Mouse (Mus musculus): ENCODE measurements at regions not wholly inside any gene's neighbourhood (a gene's known extent, or its start where the extent isn't known, plus 50 kb on each side); places are given as distances from the start of the nearest gene placed in this dataset.

DNA sequence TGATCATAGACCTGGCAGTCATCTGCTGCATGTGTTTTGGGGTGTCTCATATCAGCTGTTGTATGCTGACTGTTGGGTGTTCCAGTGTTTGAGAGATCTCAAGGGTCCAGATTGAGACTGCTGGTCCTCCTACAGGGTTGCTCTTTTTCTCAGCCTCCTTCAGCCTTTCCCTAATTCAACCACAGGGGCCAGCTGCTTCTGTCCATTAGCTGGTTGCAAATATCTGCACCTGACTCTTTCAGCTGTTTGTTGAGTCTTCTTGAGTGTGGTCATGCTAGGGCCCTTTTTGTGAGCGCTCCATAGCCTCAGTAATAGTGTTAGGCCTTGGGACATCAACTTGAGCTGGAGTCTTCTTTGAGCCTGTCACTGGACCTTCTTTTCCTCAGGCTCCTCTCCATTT lies 257.8 kb downstream of the Btg1 start:
- ATAC-seq (ENCODE audit: insufficient number of reproducible peaks, insufficient read depth, low FRiP score, low TSS enrichment, low read depth) = no peak
- Histone ChIP-seq H3K4me1 (replicated peaks) (peaks cover 8% of the 10 kb centered on the region), H3K36me3 (no peaks in the 10 kb centered on the region), H3K9ac (replicated peaks) (no peak overlapping the region), H3K4me2 (no peak overlapping the region), H3K9me3 (no peaks in the 10 kb centered on the region), H3K27ac (no peak overlapping the region), H3K4me3 (replicated peaks) (no peak overlapping the region), H3K27me3 (no peaks in the 10 kb centered on the region)
- 86% methylated on average over 1 of the region's 1 CpGs for WGBS

DNA sequence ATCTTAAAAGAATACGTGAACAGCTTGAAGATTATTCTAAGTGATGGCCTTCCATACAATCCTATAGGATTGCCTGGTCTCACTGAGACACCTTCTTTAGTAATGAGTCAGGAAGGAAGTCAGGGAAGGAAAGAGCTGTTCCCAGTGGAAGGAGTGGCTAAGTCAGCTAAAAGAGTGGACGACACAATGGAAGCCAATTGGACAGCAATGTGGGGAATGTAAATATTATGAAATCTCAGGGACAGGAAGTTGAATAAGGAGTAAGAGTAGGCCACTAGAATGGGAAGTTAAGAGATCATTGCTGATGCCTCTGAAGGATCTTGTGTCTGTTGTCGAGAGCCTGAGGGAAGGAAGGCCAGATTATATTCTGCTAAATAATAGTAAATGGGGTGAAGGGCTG lies 258.9 kb downstream of the Btg1 start:
- Histone ChIP-seq H3K36me3 (no peaks in the 10 kb centered on the region), H3K4me3 (replicated peaks) (no peak overlapping the region), H3K9me3 (no peaks in the 10 kb centered on the region), H3K27ac (no peak overlapping the region), H3K4me1 (replicated peaks) (peaks cover 8% of the 10 kb centered on the region), H3K9ac (replicated peaks) (no peak overlapping the region), H3K4me2 (no peak overlapping the region), H3K27me3 (no peaks in the 10 kb centered on the region)
- WGBS = 81% methylated on average over 3 of the region's 3 CpGs
- no peak for ATAC-seq (ENCODE audit: insufficient number of reproducible peaks, insufficient read depth, low FRiP score, low TSS enrichment, low read depth)

DNA sequence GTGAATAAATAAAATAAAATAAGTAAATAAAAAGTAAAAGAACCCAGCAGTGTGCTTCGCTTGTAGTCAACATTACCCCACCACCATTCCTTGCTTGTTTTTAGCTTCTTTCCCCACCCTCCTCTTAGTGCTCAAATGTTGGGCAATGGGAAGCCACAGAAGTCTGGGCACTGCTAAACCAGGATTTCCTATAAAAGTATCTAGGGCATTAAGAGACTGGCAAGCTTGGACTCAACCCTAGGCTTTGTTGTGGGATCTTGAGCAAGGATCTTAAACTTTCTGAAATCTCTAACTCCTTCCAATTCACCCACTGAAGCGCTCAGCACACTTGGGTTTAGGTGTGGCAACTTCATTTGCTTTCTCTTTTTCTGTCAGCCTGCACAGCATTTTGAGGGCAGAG lies 262.6 kb downstream of the Btg1 start:
- Histone ChIP-seq H3K27me3 (no peaks in the 10 kb centered on the region), H3K4me2 (no peak overlapping the region), H3K36me3 (no peaks in the 10 kb centered on the region), H3K9me3 (no peaks in the 10 kb centered on the region), H3K9ac (replicated peaks) (no peak overlapping the region), H3K27ac (no peak overlapping the region), H3K4me3 (replicated peaks) (no peak overlapping the region), H3K4me1 (replicated peaks) (peaks cover 8% of the 10 kb centered on the region)
- WGBS = 92% methylated on average over 2 of the region's 2 CpGs
- ATAC-seq (ENCODE audit: insufficient number of reproducible peaks, insufficient read depth, low FRiP score, low TSS enrichment, low read depth) = no peak

DNA sequence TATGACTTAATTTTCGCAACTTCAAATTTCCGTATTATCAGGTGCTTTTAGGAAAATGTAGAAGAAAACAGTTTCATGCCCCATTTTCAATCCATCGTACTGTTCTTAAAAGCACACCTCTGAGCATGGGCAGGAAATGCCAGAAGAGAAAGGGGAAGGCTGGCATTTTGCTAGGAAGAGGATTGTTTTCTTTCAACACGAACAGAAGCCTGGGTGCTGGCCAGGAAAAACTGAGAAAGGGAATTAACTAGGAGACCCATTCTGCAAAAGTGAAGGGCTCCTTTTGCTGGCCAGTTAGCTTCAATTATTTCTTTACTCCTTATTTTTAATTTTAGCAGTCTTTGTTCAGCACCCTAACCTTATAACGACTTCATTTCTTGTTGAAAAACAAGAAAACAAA lies 264.0 kb downstream of the Btg1 start:
- no peaks in the 10 kb centered on the region for H3K9me3 ChIP-seq
- no peaks in the 10 kb centered on the region for H3K36me3 ChIP-seq
- WGBS = 80% methylated on average over 5 of the region's 5 CpGs

DNA sequence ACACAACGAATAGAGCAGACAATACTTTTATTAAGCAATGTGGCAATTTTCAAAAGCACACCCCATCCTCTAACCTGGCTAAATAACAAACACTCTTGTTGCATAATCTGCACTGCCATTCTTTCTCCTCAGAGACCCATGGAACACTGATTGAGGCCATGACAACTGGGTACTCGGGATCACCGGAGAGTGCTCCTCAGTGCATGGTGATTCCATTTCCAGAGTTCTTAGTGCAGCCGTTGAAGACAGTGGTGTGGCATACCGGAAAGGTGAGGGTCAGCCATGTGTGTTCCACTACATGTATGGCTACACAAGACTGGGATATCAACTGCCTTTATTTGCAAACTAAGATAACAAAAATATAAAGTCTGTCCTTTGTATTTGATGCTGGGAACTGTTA lies 264.4 kb downstream of the Btg1 start:
- Histone ChIP-seq H3K36me3 (no peaks in the 10 kb centered on the region), H3K9me3 (no peaks in the 10 kb centered on the region), H3K4me3 (replicated peaks) (no peak overlapping the region), H3K27me3 (no peaks in the 10 kb centered on the region), H3K27ac (no peak overlapping the region), H3K4me2 (no peak overlapping the region), H3K4me1 (replicated peaks) (peaks cover 8% of the 10 kb centered on the region), H3K9ac (replicated peaks) (no peak overlapping the region)
- no peak for ATAC-seq (ENCODE audit: insufficient number of reproducible peaks, insufficient read depth, low FRiP score, low TSS enrichment, low read depth)
- 92% methylated on average over 5 of the region's 5 CpGs for WGBS

More for the DNA sequence above, 264.0 kb downstream of the Btg1 start:
- no peak overlapping the region for H3K27ac ChIP-seq
- H3K9ac ChIP-seq (replicated peaks) = no peak overlapping the region
- no peaks in the 10 kb centered on the region for H3K27me3 ChIP-seq
- no peak overlapping the region for H3K4me3 ChIP-seq (replicated peaks)
- no peak overlapping the region for H3K4me2 ChIP-seq
- no peak for ATAC-seq (ENCODE audit: insufficient number of reproducible peaks, insufficient read depth, low FRiP score, low TSS enrichment, low read depth)
- peaks cover 8% of the 10 kb centered on the region for H3K4me1 ChIP-seq (replicated peaks)

DNA sequence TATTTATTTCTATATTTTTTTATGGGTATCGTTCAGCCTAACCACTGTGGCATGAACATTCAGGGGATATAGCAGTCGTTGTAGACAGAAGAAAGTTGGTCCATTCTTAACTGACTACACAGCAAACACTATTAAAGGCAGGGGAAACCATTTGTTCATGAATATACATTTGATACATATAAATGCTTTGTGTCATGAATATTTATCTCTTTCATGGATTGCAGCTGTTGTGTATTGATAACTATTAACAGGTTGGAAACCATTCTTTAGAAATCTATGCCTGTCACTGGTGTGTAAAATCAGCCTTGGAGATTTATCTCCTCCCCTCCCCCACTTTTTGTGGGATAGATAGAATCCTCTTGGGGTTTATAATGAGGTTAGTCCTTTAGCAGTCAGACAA lies 264.9 kb downstream of the Btg1 start:
- no peaks in the 10 kb centered on the region for H3K36me3 ChIP-seq
- WGBS = 84% methylated on average over 2 of the region's 2 CpGs

DNA sequence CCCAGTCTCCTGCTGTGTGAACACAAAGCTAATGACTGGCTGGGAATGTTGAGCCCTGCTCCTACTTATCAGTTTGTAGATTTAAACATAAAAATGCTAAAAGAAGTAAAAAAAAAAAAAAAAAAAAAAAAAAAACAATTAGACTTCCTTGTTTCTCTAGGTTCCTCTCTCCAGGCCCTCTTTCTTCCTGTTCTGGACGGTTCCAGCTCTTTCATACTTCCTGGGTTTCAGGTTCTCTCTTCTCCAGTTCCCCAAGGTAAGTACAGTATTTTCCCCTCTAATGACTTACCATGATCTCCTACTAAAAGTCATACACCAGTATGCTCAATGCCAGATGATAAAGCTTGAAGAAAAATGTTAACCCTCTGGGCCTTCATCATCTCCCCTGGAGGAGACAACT lies 284.3 kb downstream of the Btg1 start:
- H3K4me1 ChIP-seq (replicated peaks) = no peaks in the 10 kb centered on the region
- 86% methylated on average over 1 of the region's 1 CpGs for WGBS
- no peak for ATAC-seq (ENCODE audit: insufficient number of reproducible peaks, insufficient read depth, low FRiP score, low TSS enrichment, low read depth)
- no peak overlapping the region for H3K9ac ChIP-seq (replicated peaks)
- no peak overlapping the region for H3K4me2 ChIP-seq
- no peak overlapping the region for H3K4me3 ChIP-seq (replicated peaks)
- H3K27me3 ChIP-seq = no peaks in the 10 kb centered on the region
- H3K27ac ChIP-seq = no peak overlapping the region
- H3K36me3 ChIP-seq = no peaks in the 10 kb centered on the region
- H3K9me3 ChIP-seq = no peaks in the 10 kb centered on the region

More for the DNA sequence above, 264.9 kb downstream of the Btg1 start:
- no peaks in the 10 kb centered on the region for H3K9me3 ChIP-seq
- peaks cover 4% of the 10 kb centered on the region for H3K4me1 ChIP-seq (replicated peaks)
- no peaks in the 10 kb centered on the region for H3K27me3 ChIP-seq
- no peak overlapping the region for H3K9ac ChIP-seq (replicated peaks)
- no peak for ATAC-seq (ENCODE audit: insufficient number of reproducible peaks, insufficient read depth, low FRiP score, low TSS enrichment, low read depth)
- no peak overlapping the region for H3K4me3 ChIP-seq (replicated peaks)
- H3K4me2 ChIP-seq = no peak overlapping the region
- no peak overlapping the region for H3K27ac ChIP-seq

DNA sequence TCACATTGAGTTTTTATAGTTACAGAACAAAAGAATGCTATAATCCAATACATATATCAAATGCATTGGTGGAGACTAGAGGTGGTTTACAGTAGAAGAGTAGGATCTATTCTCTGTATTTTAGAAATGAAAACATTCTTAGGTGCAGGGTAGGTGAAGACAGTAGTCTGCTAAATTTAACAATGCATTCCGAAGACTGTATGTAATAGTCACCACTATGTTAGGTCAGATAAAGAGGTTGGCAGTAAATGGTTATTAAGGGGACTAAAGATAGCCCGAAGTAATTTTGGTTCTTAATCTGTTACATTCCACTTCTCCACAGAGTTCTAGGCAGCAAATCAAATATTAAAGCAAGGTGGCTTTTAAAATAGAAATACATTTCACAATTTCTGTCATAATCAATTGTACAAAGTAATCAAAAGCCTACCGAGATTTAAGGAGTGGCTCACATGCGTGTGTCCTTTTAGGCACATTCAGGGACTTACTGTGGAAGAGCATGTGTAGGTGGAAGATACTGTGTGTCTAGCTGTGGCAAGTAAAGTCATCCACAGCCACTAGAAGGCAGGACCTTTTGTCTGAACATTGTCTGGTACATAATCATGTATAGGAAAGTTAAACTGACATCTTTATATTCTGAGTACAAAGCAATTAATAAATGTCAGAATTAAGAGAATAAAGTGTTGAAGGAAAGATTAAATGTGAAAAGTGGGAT lies 288.4 kb downstream of the Btg1 start:
- H3K27me3 ChIP-seq = no peaks in the 10 kb centered on the region
- no peak overlapping the region for H3K4me3 ChIP-seq (replicated peaks)
- no peaks in the 10 kb centered on the region for H3K36me3 ChIP-seq
- H3K4me1 ChIP-seq (replicated peaks) = no peaks in the 10 kb centered on the region
- WGBS = 94% methylated on average over 4 of the region's 4 CpGs
- H3K9ac ChIP-seq (replicated peaks) = no peak overlapping the region
- H3K27ac ChIP-seq = no peak overlapping the region
- no peaks in the 10 kb centered on the region for H3K9me3 ChIP-seq
- no peak overlapping the region for H3K4me2 ChIP-seq
- no peak for ATAC-seq (ENCODE audit: insufficient number of reproducible peaks, insufficient read depth, low FRiP score, low TSS enrichment, low read depth)

DNA sequence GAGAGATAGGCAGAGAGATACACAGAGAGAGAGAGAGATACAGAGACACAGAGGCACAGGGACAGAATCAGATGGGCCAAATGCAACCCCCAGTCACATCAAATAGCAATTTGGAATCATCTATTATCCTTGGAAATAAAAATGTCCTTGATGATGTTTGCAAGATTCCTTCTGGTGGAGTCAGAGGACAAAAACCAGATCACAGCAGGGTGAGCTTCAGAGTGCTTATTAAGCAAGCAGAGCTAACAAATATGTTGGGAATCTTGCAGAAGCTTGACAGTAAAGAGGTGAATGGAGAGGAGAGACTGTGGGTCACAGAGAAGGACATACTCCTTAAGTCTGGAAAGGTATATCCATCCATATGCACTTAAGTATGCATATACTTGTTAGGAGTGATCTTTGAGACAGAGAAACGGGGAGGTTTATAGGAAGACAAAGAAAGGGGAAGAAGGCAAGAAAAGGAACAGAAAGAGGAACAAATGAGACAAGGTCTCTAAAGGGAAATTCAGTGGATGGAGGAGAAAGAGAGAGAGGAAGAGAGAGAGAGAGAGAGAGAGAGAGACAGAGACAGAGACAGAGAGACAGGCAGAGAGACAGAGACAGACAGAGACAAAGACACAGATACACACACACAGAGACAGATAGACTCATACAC lies 293.0 kb downstream of the Btg1 start:
- no peak for ATAC-seq (ENCODE audit: insufficient number of reproducible peaks, insufficient read depth, low FRiP score, low TSS enrichment, low read depth)
- Histone ChIP-seq H3K4me1 (replicated peaks) (no peaks in the 10 kb centered on the region), H3K27me3 (no peaks in the 10 kb centered on the region), H3K9me3 (peaks cover 12% of the 10 kb centered on the region), H3K9ac (replicated peaks) (no peak overlapping the region), H3K27ac (no peak overlapping the region), H3K4me2 (no peak overlapping the region), H3K36me3 (no peaks in the 10 kb centered on the region), H3K4me3 (replicated peaks) (no peak overlapping the region)
- WGBS = 84% methylated on average over 1 of the region's 1 CpGs

DNA sequence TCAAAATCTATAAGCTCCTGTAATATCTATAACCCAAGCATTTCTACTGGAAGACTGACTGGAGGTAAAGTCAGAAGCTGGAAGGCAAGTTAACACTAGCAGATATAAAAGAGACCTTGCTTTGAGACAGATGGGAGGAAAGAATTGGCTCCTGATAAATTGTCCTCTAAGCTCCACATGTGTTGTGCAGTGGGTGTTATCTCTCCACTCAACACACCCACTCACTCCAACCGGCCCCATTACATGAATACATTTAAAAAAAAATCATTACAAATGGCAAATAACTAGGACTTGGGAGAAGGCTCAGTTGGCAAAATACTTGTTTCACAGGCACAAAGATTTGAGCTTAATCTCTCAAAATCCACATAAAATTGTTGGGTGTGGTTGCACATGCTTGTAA lies 304.4 kb downstream of the Btg1 start:
- H3K4me1 ChIP-seq (replicated peaks) = 0 out of 2 replicates have a peak, but pooled peaks cover 3% of the 10 kb centered on the region
- no peak overlapping the region for H3K4me3 ChIP-seq (replicated peaks)
- no peak for ATAC-seq (ENCODE audit: insufficient number of reproducible peaks, insufficient read depth, low FRiP score, low TSS enrichment, low read depth)
- H3K9me3 ChIP-seq = peaks cover 20% of the 10 kb centered on the region
- H3K4me2 ChIP-seq = no peak overlapping the region
- H3K27me3 ChIP-seq = no peaks in the 10 kb centered on the region
- no peaks in the 10 kb centered on the region for H3K36me3 ChIP-seq
- H3K9ac ChIP-seq (replicated peaks) = no peak overlapping the region
- 83% methylated on average over 1 of the region's 1 CpGs for WGBS
- H3K27ac ChIP-seq = no peak overlapping the region

DNA sequence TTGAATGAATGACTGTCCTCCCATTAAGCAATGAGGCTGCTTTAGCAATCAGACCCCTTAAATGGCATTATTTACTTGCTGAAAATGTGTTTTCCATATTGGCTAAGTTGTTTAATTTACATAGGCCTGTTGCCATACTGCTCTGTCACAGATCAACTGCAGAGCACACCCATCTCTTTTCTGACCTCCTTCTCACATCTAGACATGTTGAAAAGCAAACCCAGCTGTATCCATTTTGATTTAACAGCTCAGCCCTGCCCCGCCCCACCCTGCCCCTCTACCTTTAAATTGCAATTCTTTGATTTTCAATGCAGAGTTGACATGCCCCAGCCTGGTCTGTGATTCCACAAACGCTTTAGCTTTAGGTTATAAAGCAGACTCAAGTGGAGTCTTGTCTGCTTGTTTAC lies 307.5 kb downstream of the Btg1 start:
- H3K4me3 ChIP-seq (replicated peaks) = no peak overlapping the region

DNA sequence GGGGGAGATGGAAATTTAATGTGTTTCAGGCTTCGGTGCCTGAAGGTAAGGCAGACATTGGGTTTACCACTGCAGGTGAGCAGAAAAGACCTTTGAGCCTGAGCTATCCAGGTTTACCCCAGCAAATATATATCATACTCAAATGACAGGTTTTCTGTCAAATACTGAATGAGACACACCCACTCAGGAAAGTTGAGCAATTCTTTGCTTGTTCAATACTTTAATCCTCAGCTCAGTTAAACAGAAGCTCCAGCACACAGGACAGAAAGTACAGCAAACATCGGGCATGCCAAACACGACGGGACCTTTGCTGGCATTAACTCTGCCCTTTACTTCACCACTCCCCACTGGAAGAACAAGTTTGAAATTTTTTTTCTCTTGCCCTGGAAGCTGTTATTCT lies 307.9 kb downstream of the Btg1 start:
- 79% methylated on average over 4 of the region's 4 CpGs for WGBS
- H3K4me2 ChIP-seq = no peak overlapping the region
- no peak for ATAC-seq (ENCODE audit: insufficient number of reproducible peaks, insufficient read depth, low FRiP score, low TSS enrichment, low read depth)
- no peaks in the 10 kb centered on the region for H3K27me3 ChIP-seq
- 0 out of 2 replicates have a peak, but pooled peaks cover 3% of the 10 kb centered on the region for H3K4me1 ChIP-seq (replicated peaks)
- no peak overlapping the region for H3K4me3 ChIP-seq (replicated peaks)
- H3K9me3 ChIP-seq = no peaks in the 10 kb centered on the region
- no peaks in the 10 kb centered on the region for H3K36me3 ChIP-seq
- H3K27ac ChIP-seq = no peak overlapping the region
- no peak overlapping the region for H3K9ac ChIP-seq (replicated peaks)

More for the DNA sequence above, 307.5 kb downstream of the Btg1 start:
- 46% methylated on average over 2 of the region's 2 CpGs for WGBS
- no peaks in the 10 kb centered on the region for H3K27me3 ChIP-seq
- no peak overlapping the region for H3K9ac ChIP-seq (replicated peaks)
- H3K9me3 ChIP-seq = peaks cover 4% of the 10 kb centered on the region; the same call in 1 of the 2 replicates
- no peak overlapping the region for H3K4me2 ChIP-seq
- no peak for ATAC-seq (ENCODE audit: insufficient number of reproducible peaks, insufficient read depth, low FRiP score, low TSS enrichment, low read depth)
- H3K27ac ChIP-seq = no peak overlapping the region
- H3K4me1 ChIP-seq (replicated peaks) = 0 out of 2 replicates have a peak, but pooled peaks cover 3% of the 10 kb centered on the region
- no peaks in the 10 kb centered on the region for H3K36me3 ChIP-seq

Data from limb, embryonic 12.5 days (tissue).